Mouse (Mus musculus): ENCODE results near the gene Fxyd6.
A peak's percentile ranks its signal among the peaks of the same experiment; 100 is the strongest.

Fxyd6 gene

DNA sequence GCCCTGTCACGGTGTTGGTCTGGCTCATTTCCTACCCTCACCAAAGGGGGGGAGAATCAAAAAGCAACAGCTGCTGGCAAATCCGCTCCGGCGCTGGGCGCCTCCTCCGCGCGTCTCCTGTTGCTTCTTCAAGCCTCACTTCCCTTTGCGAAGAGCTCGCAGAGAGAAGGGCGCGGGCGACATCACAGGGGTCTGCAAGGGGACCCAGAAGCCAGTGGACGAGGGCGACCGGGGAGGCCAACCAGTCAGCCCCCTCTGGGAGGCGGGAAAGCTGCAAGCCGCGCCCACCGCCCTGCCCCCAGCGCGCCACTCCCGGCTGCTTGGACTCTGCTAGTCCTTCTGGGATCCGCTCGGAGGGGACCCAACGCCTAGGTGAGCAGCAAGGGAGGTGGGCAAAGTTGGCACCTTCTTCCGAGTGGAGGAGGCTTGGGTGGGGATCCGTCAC is at the start of gene Fxyd6:
Gene Fxyd6, plus strand, starts transcription at position 69 of the 445 bp plus-strand sequence.
- no peak for DNase-seq (ENCODE audit: low spot score)

DNA sequence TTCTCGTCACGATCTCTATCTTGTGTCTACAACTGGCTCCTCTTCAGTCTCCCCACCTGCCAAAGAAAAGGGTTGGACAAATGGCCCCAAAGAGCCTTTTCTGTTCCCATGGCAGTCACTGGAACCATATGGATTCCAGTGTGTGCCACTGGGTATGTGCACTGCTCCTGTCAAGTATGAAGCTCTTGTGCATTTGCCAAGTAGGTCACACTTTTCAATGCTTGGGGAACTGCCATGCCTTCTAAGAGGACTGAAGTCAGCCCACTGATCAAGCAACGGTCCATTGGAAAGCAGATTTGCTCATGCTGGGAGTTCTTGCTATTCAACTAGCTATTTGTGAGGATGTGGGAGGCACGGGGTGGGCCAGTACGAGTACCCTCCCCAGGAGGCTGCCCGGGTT is 48.5 kb upstream of the Fxyd6 start:
- no peak for DNase-seq (ENCODE audit: low spot score)

DNA sequence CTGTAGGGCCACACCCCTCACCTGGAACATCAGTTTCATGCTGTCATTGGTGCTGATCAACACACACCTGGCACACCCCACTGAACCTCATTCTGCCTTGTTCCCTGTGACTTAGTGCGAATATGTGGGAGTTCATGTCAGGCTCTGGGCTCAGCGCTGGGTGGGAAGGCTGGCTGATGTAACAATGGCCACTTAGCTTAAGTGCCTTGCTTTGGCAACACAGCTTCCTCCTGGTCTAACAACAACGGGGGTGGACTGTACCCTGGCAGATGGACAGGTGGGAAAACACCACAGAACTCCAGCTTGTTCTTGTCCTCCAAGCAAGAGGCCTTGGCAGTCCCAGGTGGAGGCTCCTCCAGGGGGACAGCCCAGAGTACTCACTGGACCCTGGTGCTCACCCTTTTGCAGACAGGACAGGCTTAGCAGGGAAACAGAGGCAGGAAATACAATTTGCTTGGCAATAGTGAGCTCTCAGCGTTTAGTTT is 48.0 kb upstream of the Fxyd6 start:
- DNase-seq (ENCODE audit: low spot score), result no peak

DNA sequence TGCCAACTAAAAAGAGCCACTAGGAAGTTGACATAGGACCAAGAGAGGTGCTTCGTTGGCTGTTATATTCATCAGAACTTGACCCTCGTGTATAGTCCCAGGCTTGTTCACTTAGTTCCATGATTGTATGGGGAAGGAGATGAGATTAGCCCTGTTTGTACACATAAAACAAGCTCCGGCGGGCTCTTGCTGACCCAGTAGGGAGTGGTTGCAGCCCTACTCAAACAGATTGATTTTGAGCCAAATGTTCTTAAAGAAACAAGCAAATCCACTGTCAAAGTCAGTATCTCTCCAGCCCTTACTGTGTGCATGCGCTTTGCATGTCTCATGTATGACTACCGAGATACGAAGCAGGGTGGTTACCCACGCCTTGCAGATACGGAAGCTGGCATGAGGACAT is 43.6 kb upstream of the Fxyd6 start:
- no peak for DNase-seq (ENCODE audit: low spot score)

DNA sequence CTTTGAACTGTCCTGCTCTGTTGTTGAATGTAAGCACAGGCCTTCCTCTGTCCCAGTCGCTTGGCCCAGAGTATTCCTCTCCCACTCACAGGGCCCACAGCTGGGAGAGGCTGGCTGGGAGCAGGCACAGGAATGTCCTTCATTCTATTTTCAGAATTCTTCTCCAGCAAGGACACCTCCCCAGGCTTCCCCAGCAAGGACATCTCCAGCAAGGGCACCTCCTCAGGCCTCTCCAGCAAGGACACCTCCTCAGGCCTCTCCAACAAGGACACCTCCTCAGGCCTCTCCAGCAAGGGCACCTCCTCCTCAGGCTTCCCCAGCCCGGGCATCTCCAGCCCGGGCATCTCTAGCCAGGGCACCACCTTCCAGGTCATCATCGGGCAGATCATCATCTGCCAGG is 41.7 kb upstream of the Fxyd6 start:
- DNase-seq (ENCODE audit: low spot score), result no peak

DNA sequence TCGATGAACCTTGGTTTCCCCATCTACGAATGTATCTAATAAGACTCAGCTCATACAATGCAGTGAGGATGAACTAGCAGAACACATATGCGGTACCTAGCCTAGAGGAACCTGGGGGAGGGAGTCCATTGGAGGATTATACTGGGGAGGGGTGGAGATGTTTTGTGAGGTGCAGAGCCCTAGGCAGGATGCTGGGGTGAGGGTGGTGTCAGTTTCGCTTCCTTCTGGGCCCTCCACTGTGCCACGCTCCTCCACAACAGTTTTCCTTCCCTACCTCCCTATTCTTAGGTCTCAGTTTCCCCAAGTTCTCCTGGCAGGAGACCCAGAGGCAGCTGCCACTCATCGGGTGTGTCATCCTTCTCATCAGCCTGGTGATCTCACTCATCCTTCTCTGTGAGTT is 40.4 kb upstream of the Fxyd6 start:
- no peak for DNase-seq (ENCODE audit: low spot score)

DNA sequence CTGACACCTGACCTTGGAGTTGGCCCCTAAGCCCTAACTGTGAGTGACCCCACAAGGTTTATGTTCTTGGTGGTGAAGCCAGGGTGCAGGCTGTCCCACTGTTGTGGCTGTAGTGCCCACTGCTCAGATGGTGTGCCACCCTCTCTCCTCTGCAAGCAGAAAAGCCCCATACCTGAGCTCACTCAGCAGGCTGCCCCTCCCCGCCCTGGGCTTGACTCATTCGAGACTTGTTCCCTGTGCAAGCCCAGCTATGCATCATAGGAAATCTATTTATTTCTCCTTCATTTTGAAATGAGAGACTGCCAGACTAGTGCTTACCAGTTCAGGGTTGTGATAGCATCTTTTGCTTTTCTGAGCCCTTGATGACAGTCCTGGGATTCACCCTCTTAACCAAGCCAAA is 32.6 kb upstream of the Fxyd6 start:
- DNase-seq (ENCODE audit: low spot score), result no peak

DNA sequence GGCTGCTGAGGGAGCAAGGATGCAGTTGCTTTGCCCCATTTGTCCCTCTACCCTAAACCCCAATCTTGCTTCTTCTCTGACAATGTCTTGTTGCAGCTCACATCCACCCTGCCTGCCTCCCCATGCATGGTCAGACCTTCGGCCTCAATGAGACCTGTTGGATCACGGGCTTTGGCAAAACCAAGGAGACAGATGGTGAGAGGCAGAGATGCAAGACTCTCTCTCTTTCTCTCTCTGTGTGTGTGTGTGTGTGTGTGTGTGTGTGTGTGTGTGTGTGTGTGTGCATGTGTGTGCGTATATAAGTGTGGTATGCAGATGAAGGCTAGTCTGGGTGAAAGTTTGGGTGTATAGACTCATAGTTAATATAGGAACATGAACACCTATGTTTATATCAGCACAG is 26.9 kb upstream of the Fxyd6 start:
- DNase-seq (ENCODE audit: low spot score), result no peak

DNA sequence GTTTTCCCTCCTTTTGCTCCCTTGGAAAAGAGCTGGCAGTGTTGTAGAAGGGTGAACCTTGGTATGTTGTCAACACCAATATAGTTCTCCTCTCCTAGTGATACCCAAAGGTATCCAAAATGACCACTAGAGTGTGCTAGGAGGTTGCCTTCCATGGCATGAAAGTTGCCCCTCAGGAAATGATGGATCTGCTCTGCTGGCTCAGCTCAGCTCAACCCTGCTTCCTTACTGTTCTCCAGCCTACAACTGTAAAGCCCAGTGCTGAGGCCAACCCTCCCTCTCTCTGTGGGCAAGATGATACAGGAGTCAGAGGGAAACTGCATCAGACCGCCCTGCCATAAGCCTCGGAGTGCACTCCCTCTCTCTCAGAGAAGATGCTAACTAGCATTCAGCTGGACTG is 24.5 kb upstream of the Fxyd6 start:
- DNase-seq (ENCODE audit: low spot score), result peak; percentile 11

DNA sequence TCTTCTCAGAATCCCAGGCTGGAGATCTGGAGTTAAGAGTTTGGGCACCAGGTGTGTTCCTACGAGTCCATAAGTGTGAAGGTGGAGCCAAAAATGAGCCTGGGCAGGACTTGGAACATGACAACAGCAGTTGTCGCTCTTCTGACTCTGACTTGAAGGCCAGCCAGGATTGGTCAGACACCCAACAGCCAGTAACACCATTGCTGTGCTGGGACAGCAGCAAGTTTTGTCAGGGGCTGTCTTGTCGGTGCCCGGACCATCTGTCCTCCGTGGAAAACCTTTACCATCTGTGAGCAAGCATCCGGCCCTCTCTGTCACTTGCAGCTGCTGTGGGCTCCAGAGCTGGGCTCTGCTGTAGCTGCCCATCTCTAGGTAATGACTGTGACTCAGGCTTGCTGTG is 23.7 kb upstream of the Fxyd6 start:
- no peak for DNase-seq (ENCODE audit: low spot score)

DNA sequence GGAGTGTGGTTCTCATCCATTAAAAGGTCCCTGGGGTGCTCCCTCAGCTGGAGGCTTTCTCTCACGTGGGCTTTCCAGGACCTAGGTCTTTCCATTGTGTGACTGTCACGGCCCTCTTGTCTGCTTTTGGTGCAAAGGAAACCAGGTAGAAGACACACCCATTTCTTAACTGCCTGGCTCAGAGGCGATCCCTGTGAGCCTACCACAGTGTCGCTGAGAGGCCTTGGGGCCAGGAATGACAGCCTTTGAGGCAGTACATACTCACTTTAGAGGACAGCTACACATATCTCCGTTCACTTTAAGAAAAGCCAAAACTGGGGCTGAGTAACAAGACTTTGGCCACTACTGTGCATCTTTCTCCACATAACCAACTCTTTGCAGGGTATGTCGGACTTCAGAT is 21.4 kb upstream of the Fxyd6 start:
- no peak for DNase-seq (ENCODE audit: low spot score)

DNA sequence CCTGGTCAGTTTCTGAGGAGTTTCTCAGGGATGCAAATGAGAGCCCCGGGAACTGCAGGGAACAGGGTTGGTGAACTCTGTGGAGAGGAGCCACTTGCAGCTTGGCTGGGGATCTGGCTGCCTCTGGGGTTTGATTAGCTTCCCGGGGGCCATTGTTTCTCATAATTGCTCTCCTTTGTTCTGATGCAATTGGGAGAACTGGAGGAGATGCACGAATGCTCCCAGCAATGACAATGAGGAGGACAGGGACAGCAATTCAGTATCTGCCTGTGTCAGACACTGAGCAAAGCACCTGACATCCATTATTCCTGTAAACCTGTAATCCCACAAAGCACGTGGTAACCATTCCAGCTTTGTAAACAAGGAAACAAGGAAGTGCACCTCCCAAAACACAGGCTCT is 20.8 kb upstream of the Fxyd6 start:
- no peak for DNase-seq (ENCODE audit: low spot score)

DNA sequence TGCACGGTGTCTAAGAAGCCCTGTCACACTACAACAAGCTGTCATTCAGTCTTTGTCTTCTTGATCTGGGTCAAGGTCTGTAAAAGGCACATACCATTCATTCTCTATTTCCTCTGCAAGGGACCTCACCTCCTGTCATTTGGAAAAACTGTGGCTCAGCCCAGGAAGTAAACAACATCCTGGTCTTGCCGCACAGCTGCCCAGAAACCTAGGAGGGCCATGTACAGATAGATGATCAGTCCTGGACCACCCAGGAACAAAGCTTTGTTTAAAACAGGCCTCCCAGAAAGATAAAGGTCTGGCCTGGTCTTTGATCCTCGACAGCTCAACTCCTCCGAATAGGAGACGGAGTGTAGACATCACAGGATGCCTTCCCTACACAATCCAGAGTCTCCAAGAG is 20.1 kb upstream of the Fxyd6 start:
- DNase-seq (ENCODE audit: low spot score), result no peak

DNA sequence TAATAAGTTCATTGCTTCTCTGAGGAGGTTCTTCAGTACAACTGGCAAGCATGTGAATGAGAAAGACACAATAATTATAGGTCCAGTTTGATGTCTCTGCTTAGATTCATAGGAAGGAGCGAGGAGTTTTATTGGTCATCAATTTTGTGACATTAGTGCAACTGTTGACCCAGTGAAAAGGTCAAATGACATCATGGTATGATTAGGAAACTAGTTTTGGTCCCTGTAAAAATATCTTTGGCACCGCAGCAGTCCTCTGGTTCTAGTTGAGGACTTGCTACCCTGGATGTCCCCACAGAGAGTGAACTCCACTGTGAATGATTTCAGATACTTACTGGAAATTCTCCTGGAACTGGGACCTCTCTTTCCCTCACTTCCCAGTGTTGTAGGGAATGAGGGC is 14.8 kb upstream of the Fxyd6 start:
- DNase-seq (ENCODE audit: low spot score), result no peak

DNA sequence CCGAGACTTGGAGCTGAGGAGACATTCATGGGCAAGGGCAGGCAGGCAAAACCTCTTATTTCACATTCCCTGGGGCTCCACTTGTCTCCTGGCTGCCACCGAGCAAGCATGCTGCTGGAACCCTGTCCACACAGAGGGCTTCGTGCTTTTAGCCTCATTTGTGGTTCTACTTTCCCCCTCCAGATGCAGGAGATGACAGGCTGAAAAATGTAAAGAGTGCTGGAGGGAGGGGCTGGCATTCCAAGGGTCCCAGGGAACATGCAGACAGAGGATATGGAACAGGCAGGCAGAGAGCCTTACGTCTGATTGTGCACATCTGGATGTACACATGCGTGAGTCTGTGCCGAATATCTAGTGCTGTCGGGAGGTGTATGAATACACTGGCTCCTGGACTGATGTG is 11.6 kb upstream of the Fxyd6 start:
- no peak for DNase-seq (ENCODE audit: low spot score)

DNA sequence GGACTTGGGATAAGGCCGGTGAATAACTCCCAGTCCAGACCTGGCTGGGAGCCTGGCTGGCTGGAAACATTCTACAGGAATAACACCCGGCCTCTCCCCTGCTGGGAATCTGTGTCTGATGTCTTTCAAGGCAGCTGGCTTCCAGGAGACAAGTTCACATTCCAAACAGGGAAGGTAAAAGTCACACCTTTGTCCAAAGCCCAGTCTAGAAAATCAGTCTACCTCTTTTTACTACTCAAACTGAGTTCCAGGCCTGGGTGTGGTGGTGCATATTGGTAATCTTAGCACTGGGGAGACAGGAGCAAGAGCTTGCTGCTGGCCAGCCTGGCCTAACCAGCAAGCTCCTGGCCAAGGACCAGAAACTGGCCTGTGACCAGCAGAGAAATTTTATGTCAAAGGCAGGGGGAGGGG is 7.9 kb upstream of the Fxyd6 start:
- DNase-seq (ENCODE audit: low spot score), result no peak

DNA sequence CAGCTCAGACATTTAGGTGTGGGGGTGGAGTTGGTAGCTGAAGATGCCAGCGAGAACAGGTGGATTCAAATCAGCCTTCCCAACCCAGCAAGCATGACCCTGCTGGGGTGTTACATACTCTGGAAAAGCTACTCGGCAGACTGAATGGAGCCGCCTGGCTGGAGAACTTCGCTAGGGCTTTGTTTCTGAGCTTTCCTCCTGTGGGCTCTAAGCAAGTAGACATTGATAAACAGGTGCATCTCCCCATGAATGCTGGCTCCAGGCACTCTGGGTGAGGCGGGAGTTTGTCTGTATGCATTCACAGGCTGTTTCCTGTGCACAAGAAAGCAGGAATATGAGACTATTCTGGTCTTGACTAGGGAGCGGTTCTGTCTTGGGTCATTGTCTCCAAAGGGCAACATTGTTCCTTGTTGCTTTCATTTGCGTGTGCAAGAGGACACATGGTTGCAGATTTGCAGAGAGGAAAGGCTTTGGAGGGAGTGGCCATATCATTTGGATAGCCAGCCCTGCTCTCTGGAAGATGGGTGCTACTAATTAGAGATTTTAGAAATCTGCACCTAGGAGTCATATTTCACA is 6.3 kb upstream of the Fxyd6 start:
- no peak for DNase-seq (ENCODE audit: low spot score)

DNA sequence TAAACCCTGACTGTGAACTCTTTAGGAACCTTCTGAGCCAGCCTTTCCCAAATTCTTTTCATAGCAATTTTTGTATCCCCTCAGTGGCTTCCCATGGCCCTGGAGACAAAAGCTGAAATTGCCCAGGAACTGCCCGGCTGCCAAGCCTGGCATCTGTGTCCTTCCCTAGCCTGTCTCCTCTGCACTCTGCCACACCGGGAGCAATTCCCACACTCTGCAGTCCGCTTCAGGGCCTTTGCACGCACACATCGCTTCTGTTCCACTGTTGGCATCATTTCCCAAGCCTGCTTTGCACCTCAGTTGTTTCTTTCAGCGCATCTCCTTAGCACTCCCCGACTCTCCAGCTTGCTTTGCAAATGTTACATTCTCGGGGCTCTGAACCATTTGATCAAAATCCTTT is 2.3 kb upstream of the Fxyd6 start:
- DNase-seq (ENCODE audit: low spot score), result no peak

DNA sequence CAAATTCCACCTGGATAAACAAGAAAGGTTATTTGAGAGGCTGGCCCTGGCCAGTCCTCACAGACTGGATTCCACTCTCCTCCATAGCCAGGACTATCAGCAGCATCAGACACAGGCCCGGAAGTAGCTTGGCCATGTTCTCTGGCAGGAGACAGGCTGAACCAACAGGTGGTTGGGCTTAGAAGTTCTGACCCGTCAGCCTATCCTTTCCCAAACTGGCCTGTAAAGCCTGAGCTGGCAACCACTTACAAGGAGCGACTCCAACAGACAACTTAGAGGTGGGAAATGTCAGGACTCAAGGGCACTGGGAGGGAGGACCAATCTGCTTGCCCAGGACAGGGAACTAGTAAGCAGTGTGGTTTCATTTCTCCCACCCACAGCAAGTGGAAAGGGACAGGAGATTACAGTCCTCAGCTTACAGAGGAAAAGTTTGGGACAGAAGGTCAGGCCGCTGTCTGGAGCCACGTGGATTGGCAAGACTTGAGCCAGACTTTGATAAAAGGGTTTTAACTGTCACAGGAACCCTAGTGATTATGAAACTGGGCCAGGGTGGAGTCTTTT is 1.6 kb upstream of the Fxyd6 start:
- DNase-seq (ENCODE audit: low spot score), result no peak

DNA sequence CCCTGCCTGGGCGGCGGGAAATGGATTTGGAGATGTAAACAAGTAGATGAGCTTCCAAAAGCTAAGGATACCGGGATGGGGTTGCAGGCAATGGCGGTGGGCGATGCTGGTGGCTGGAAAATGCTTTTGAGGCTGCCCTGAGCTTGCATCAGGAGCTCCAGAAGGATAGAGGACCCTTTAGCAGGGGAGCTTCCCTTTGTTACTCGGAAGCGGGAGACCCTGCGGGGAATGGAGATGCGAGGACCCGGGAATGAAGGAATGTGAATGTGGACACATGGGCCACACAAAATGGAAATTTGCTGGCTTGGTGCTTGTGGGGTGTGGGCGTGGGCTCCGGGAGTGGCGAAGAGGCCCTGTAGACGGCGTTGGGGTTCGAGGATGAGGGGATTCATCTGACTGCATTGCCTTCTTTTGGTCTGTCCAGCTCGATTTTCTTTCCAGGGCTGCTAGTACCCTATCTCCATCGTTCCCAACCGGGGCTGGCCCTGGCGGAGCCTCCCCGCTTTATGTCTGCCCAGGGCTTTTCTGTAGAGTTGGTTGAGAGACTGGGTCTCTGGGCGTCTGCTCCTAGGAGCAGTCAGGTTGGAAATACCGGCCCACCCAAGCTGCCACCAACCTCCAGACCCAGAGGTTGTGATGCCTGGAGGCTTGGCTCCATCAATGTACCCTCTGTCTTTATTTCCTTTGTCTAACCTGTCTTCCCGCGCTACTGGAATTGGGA is 791 bp downstream of the Fxyd6 start:
- no peak for DNase-seq (ENCODE audit: low spot score)

DNA sequence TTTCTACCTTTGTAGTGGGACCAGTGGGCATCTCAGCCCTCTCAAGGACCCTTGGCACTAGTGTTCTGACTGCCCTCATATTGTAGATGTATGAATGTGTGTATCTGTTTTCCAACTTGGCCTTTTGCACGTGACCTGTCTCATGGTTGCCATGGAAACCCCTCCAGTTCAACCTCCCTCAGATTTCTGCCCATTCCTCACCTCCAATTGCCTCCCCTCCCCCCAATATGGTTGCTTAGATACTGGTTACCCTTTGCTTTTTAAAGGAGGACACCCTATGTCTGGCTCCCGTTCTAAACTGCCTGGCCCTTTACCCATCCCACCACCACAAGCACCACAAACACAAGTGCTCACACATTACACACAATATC is 1.3 kb downstream of the Fxyd6 start:
- DNase-seq (ENCODE audit: low spot score), result no peak

DNA sequence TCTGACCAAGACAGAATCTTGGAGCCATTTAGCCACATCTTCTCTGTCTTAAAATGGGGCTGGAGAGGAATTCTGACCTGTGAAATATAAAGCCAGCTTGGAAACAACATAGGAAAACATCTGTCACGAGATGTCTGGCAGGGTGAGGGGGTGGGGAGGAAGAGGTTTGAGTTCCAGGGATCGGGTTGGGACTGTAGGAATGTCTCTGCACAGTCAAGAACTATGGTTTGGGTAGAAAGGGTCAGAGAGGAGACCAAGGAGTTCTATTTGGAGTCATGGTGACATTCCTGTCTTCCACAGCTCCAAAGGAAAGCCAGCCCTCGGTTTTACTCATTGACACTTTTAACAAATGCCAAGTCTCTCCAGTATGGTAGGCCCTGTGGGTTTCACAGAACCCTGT is 3.9 kb downstream of the Fxyd6 start:
- DNase-seq (ENCODE audit: low spot score), result no peak

DNA sequence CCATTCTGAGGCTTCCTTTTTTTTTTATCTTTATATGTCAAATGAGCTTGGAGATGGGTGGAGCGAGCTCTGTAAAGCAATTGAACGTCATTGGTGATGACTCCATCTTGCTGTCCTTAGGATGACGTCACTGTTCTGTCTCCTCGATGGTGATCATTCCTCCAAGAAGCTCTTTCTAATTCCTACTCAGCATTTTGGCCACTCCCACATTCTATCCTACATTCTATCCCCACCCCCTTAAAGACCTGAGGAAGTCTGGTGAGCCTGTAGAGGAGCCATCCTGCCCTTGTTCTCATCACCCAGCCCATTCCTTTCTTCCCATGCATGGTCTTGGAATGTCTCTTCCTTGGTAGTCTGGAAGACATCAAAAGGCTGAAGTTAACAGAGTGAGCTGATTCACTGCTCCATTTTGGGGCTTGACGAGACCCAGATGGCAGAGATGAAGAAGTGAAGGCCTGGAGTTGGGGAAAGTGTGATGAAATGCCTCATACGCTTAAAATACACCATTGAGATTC is 5.1 kb downstream of the Fxyd6 start:
- no peak for DNase-seq (ENCODE audit: low spot score)

DNA sequence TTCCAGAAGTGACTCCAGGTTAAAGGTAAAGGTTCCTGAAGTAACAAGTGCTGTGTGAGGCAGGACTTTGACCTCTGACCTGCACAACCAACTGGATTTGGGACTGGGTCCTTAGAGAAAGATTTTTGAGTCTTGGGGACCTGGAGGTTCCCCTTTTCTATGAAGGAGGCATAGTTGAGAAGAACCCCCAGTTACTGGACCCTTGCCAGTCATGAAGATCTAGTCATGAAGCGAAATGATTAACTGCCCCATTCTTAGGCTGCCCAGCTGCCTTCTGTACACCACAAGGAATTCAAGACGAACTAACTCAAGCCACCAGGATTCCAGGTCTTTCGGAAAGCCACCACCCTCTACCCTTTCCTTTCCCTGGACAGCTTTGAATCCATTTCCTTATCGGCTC is 6.4 kb downstream of the Fxyd6 start:
- DNase-seq (ENCODE audit: low spot score), result no peak

All from left cerebral cortex, adult 11 months (tissue).